In the genomic region with DNA sequence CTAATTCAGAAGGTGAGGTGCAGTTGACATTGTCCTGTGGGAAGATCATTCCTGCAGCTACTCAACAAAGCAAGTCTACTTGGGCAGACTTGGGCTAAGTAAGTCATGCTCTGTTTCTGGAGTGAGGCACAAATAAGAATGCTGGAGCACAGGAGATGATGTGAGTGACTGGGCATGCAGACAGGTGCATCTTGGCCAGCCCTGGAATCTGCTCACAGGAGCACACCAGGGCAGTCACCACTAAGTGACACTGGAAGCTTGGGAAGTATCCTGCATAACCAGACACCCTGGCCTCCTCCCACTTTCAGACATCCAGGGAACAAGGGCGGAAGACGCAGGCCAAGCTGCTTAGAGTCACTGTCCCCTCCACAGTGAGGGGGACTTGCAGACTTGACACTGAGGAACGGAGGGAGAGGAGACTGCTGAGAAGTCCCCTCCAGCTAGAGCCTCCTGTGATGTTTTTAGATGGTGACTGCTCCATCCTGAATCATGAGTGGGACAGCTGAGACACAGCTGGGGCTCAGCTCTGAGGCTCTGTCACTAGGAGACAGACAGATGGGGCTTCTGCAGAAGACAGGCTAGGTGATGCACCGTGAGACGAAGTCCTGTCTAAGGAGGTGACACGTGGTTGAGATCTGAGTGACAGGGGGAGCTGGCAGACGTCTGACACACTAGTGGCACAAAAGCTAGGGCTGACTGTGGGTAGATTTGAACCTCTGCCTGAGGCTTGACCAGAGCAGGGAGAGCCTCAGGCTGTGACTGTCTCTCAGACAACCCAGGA, we compare ENCODE assay signal across 21 mouse cellular contexts.
A peak's percentile ranks its signal among the peaks of the same experiment; 100 is the strongest.
DNase-seq lines count a peak whose midpoint lies in the region; ATAC-seq lines count a peak whose summit lies in the region.
"Had no signal": no experiment of that assay in that cellular context is flagged by ENCODE, and none has a peak within 500 bp of the region (broad histone marks: within the 10 kb centered on the region; RNA-seq: fewer than 3 reads in every experiment).

No protein-coding gene starts in this region.

- no peaks in the 10 kb centered on the region for H3K27me3 ChIP-seq in heart, embryonic 10.5 days (ENCODE audit: insufficient read depth, poor library complexity, severe bottlenecking)
- H3K27me3 ChIP-seq in hindbrain, embryonic 13.5 days, result 0 out of 2 replicates have a peak, but pooled peaks cover 3% of the 10 kb centered on the region
- peaks cover 2% of the 10 kb centered on the region; the same call in 1 of the 2 replicates for H3K27me3 ChIP-seq in hindbrain, embryonic 16.5 days (replicated peaks; ENCODE audit: control insufficient read depth, insufficient read depth, low read length)
- H3K27me3 ChIP-seq in midbrain, embryonic 14.5 days (ENCODE audit: control insufficient read depth, insufficient read depth, low read length), result no peaks in the 10 kb centered on the region
- H3K27me3 ChIP-seq: CH12.LX; lung, embryonic 15.5 days; neural tube, embryonic 13.5 days had no signal

- ATAC-seq in hindbrain, embryonic 13.5 days (ENCODE audit: low FRiP score), result no peak
- ATAC-seq in hindbrain, embryonic 16.5 days, result no peak
- ATAC-seq in midbrain, embryonic 14.5 days (ENCODE audit: low FRiP score, low TSS enrichment), result no peak
- ATAC-seq: hindbrain, postnatal 0 days had no signal

- peaks cover 51% of the 10 kb centered on the region for H3K4me1 ChIP-seq in heart, embryonic 10.5 days
- peaks cover 20% of the 10 kb centered on the region for H3K4me1 ChIP-seq in hindbrain, embryonic 13.5 days (replicated peaks)
- no peaks in the 10 kb centered on the region for H3K4me1 ChIP-seq in hindbrain, embryonic 16.5 days (ENCODE audit: control insufficient read depth, insufficient read depth, low read depth, low read length)
- H3K4me1 ChIP-seq in midbrain, embryonic 14.5 days (ENCODE audit: control insufficient read depth, insufficient read depth, low read length), result no peaks in the 10 kb centered on the region

- H3K27ac ChIP-seq in heart, embryonic 10.5 days, result peak overlapping the region; percentile 56; the same call in 1 of the 2 replicates
- peak overlapping the region; percentile 19; the same call in 1 of the 2 replicates for H3K27ac ChIP-seq in hindbrain, embryonic 13.5 days
- no peak overlapping the region for H3K27ac ChIP-seq in hindbrain, embryonic 16.5 days (ENCODE audit: low read depth, low read length)
- no peak overlapping the region for H3K27ac ChIP-seq in midbrain, embryonic 14.5 days (replicated peaks; ENCODE audit: low read depth, low read length)
- H3K27ac ChIP-seq: hindbrain, postnatal 0 days; liver, embryonic 14.5 days; midbrain, embryonic 12.5 days; neural tube, embryonic 13.5 days; stomach, postnatal 0 days had no signal

- H3K9ac ChIP-seq in hindbrain, embryonic 13.5 days, result no peak overlapping the region
- H3K9ac ChIP-seq in hindbrain, embryonic 16.5 days (ENCODE audit: low read depth, low read length), result no peak overlapping the region
- no peak overlapping the region for H3K9ac ChIP-seq in midbrain, embryonic 14.5 days (replicated peaks; ENCODE audit: low read length)
- H3K9ac ChIP-seq: liver, embryonic 14.5 days; lung, embryonic 15.5 days; midbrain, embryonic 12.5 days; neural tube, embryonic 13.5 days had no signal

- WGBS in heart, embryonic 10.5 days, result 65% methylated on average over 7 of the region's 7 CpGs
- WGBS in hindbrain, embryonic 13.5 days, result 64% methylated on average over 7 of the region's 7 CpGs
- 62% methylated on average over 7 of the region's 7 CpGs for WGBS in hindbrain, embryonic 16.5 days
- 69% methylated on average over 7 of the region's 7 CpGs for WGBS in midbrain, embryonic 14.5 days

- H3K36me3 ChIP-seq in heart, embryonic 10.5 days, result peaks cover 77% of the 10 kb centered on the region
- peaks cover 79% of the 10 kb centered on the region for H3K36me3 ChIP-seq in hindbrain, embryonic 13.5 days
- H3K36me3 ChIP-seq in hindbrain, embryonic 16.5 days (ENCODE audit: control insufficient read depth, insufficient read depth, low read length), result peaks cover 13% of the 10 kb centered on the region
- H3K36me3 ChIP-seq in midbrain, embryonic 14.5 days (ENCODE audit: control insufficient read depth, insufficient read depth, low read length), result peaks cover 47% of the 10 kb centered on the region

- H3K4me2 ChIP-seq in hindbrain, embryonic 13.5 days, result no peak overlapping the region
- H3K4me2 ChIP-seq in hindbrain, embryonic 16.5 days (ENCODE audit: low read length), result no peak overlapping the region
- H3K4me2 ChIP-seq in midbrain, embryonic 14.5 days (ENCODE audit: low read length), result no peak overlapping the region
- H3K4me2 ChIP-seq: lung, embryonic 15.5 days; midbrain, embryonic 12.5 days; neural tube, embryonic 13.5 days had no signal

- no peak overlapping the region for H3K4me3 ChIP-seq in heart, embryonic 10.5 days
- H3K4me3 ChIP-seq in hindbrain, embryonic 13.5 days, result no peak overlapping the region
- no peak overlapping the region for H3K4me3 ChIP-seq in hindbrain, embryonic 16.5 days (ENCODE audit: low read length)
- H3K4me3 ChIP-seq in midbrain, embryonic 14.5 days (replicated peaks; ENCODE audit: low read depth, low read length), result no peak overlapping the region
- H3K4me3 ChIP-seq: lung, embryonic 15.5 days; midbrain, embryonic 12.5 days; neural tube, embryonic 13.5 days had no signal

- H3K9me3 ChIP-seq in heart, embryonic 10.5 days, result no peaks in the 10 kb centered on the region
- no peaks in the 10 kb centered on the region for H3K9me3 ChIP-seq in hindbrain, embryonic 13.5 days
- no peaks in the 10 kb centered on the region for H3K9me3 ChIP-seq in hindbrain, embryonic 16.5 days (ENCODE audit: control insufficient read depth, low read length)
- no peaks in the 10 kb centered on the region for H3K9me3 ChIP-seq in midbrain, embryonic 14.5 days (ENCODE audit: control insufficient read depth, low read length)
- H3K9me3 ChIP-seq: lung, embryonic 15.5 days; midbrain, embryonic 12.5 days; neural tube, embryonic 13.5 days had no signal

- no peak for DNase-seq in heart, embryonic 10.5 days (ENCODE audit: low spot score)
- DNase-seq in heart, adult 18-20 months, result no peak
- peak; percentile 22 to 50 for DNase-seq in thymus, adult 18-20 months
- peak; percentile 38 to 64 for DNase-seq in thymus, postnatal 36 days
- DNase-seq in midbrain, embryonic 14.5 days, result no peak
- DNase-seq: adrenal gland, postnatal 14 days; cerebellum, adult 11 months; cerebellum, postnatal 25 days; embryo, embryonic 11 days; gastrocnemius, postnatal 10 days; lung, postnatal 4 days; right cerebral cortex, adult 18-20 months had no signal

Comparison
In these comparisons a context has a peak if more than half of its experiments do, and no peak if none do; other contexts are left out.
1. H3K27ac ChIP-seq: peak in heart, embryonic 10.5 days (single experiment) and hindbrain, embryonic 13.5 days (single experiment); none in hindbrain, embryonic 16.5 days (single experiment) and midbrain, embryonic 14.5 days (single experiment).
2. DNase-seq: peak in thymus, adult 18-20 months (2 of 2) and thymus, postnatal 36 days (2 of 2); none in heart, embryonic 10.5 days (single experiment), heart, adult 18-20 months (0 of 2) and midbrain, embryonic 14.5 days (single experiment).